Mouse (Mus musculus): ENCODE measurements at regions not wholly inside any gene's neighbourhood (a gene's known extent, or its start where the extent isn't known, plus 50 kb on each side); places are given as distances from the start of the nearest gene placed in this dataset.
A peak's percentile ranks its signal among the peaks of the same experiment; 100 is the strongest.

GRCm38 (mm10) chr5:75880088-75880684 lies 98.1 kb downstream of the Kdr start:
- DNase-seq: no peak

- DNase-seq: no peak
Measured at GRCm38 (mm10) chr5:75878361-75878760, 99.9 kb downstream of the Kdr start.

- no peak for DNase-seq
Measured at GRCm38 (mm10) chr5:75877609-75877971, 100.7 kb downstream of the Kdr start.

DNA sequence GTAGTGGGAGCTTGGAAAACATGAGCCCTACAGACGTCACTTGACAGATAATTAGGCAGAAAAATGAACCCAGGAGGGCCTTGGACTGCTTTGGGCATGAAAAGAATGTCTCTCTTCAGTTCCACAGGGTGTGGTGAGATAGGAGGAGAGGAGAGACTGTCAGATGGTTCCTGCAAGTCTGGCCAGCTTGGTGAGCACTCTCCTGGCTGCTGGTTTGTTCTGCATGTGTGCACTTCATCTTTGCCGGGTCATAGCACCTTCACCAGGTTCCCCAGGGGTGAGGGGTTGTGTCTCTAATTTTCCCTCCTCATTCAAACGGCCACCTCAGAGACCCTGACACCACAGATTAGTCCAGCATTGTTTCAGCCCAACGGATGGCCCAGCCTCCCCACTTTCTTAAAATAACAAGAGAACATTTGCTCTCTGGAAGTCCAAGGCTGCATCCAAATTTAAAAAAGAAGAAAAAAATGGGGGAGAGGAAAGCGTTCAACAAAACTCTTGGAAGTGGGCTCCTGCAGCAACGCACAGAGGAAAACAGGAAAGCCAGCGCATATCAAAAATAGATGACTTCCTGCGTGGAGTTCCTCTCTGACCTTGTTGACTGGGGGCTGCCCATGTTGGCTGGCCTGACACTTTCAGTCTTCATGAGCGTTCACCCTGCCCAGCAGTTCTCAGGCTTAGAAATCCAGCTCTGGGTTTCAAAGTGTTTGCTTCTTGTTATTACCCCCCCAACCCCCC lies 101.2 kb downstream of the Kdr start:
- DNase-seq: no peak

GRCm38 (mm10) chr5:75871120-75871519 lies 107.1 kb downstream of the Kdr start:
- peak; percentile 55 for DNase-seq

GRCm38 (mm10) chr5:75870666-75871065 lies 107.6 kb downstream of the Kdr start:
- no peak for DNase-seq

- DNase-seq: no peak
Measured at GRCm38 (mm10) chr5:75869535-75869934, 108.7 kb downstream of the Kdr start.

DNA sequence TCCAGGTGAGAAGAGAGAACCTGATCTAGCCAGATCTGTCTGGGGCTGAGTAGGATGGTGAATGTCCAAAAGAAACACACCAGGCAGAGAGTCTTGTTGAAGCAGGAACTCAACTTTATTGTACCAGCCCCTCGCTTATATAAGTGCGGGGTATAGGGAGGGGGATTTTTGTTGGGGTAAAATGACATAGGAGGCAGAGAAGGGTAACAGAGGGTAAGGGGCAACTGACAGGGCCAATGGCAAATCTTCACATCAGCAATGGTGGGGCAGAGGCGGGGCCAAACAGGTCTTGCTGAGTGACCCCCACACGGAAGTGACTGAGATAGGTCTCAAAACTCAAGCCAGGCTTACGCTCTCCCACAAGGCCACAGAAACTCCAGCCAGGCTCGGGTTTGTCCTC lies 113.2 kb downstream of the Kdr start:
- DNase-seq: no peak

GRCm38 (mm10) chr5:75863358-75863757 lies 114.9 kb downstream of the Kdr start:
- DNase-seq: no peak

GRCm38 (mm10) chr5:75862630-75862991 lies 115.6 kb downstream of the Kdr start:
- DNase-seq: peak; percentile 31

- no peak for DNase-seq
Measured at GRCm38 (mm10) chr5:75861916-75862629, 116.2 kb downstream of the Kdr start.

GRCm38 (mm10) chr5:75859316-75859836 lies 118.9 kb downstream of the Kdr start:
- DNase-seq: no peak

- no peak for DNase-seq
Measured at GRCm38 (mm10) chr5:75850855-75851254, 127.4 kb downstream of the Kdr start.

GRCm38 (mm10) chr5:75847966-75848365 lies 130.3 kb downstream of the Kdr start:
- no peak for DNase-seq

DNA sequence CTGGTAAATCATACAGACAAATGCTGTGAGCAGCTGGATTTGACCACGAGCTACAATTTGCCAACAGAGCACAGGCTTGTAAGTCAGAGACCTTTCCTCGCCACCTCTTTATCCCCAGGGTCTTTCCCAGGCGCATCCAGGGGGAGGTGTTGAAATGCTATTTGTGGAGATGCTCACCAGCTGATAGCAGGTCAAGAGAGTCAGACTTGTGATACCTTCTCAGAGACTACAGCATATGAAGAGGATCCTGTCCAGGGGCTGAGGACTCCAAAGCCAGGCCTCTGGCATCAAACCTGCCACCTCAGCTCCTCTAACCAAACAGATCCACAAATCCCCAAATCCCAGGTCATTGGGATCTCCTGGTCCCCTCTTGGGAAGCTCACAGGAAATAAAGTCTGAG lies 130.9 kb downstream of the Kdr start:
- DNase-seq: no peak

DNA sequence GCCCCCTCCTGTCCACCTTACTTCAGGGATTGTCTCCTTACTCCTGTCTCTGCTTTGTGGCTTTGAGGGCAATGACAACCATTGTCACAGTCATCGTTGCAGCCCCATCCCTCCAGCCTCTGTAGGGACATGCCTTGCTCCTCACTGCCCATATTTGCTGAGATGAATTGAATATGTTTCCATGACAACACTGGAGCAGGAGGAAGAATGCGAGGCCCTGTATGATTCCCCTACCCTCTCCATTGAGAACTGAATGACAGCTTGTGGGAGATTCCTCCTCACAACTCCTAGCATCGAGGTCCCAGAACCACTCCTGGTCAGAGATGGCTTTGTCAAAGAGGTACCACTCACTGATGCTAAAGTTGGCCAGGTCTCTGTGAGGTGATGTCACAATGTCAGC lies 132.2 kb downstream of the Kdr start:
- no peak for DNase-seq

- no peak for DNase-seq
Measured at GRCm38 (mm10) chr5:75843807-75844206, 134.5 kb downstream of the Kdr start.

DNA sequence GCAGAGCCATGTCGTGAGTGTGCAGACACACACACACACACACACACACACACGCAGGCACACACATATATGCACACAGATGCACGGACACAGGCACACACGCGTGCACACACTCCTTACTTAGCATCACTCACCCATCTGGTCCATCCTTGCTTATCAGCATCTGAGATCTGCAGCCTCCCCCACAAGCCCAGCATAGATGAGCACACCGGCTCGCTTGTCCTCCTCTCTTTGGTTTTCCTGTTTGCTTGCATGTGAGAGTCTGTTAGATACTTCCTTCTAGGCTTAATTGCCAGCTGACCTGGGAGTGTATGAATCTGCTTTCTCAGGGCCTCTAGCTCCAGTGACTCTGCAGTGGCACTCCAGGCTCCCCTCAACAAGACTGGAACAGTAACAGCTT lies 137.8 kb downstream of the Kdr start:
- DNase-seq: no peak

GRCm38 (mm10) chr5:75835556-75835961 lies 142.7 kb downstream of the Kdr start:
- DNase-seq: peak; percentile 60

- no peak for DNase-seq
Measured at GRCm38 (mm10) chr5:75834766-75835555, 143.3 kb downstream of the Kdr start.

GRCm38 (mm10) chr5:75832341-75832740 lies 145.9 kb downstream of the Kdr start:
- no peak for DNase-seq

DNA sequence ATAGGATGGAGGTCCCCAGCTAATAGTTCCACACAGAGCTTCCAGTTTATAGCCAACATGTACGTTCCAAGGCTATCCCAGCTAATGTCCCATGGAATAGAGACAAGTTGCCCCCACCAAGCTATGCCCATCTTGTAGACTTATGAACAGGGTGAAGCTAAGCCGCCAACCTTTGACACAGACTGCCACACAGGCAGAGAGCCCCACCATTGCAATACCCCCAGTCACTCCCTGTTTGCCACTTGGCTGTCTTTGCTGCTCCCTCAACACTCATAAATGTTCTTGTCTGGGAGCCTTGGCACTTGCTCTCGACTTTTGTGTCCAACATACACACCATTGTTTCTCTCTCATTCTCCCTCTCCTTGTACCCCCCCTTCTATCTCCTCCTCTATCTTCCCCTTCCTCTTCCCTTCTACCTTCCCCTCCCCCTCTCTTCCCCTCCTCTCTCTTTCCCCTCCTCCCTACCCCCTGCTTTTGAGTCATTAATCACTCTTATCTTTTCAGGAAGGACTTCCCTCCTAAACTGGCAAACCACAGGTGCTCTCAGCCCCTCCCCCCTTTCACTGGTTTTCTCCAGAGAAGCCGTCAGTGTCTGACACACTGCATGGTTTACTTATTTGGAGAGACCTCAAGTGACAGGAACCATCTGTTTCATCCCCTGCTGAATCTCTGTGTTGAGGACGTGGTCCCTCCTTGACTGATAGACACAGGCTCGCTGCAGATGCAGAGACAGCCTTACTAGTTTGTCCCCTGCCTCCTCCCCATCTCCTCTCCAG lies 148.2 kb downstream of the Kdr start:
- peak; percentile 40 for DNase-seq

Data from thymus, postnatal 25 days (tissue).